Mouse (Mus musculus): ENCODE results near the gene Rps11. TPM values are rescaled to one million over a fixed set of nuclear protein-coding genes. Genes with fewer than 3 reads are reported as not detected.
A peak's percentile ranks its signal among the peaks of the same experiment; 100 is the strongest.

The Rps11 gene
- polyA plus RNA-seq, 1 experiment from 2014 or later, result 1,389 TPM

DNA sequence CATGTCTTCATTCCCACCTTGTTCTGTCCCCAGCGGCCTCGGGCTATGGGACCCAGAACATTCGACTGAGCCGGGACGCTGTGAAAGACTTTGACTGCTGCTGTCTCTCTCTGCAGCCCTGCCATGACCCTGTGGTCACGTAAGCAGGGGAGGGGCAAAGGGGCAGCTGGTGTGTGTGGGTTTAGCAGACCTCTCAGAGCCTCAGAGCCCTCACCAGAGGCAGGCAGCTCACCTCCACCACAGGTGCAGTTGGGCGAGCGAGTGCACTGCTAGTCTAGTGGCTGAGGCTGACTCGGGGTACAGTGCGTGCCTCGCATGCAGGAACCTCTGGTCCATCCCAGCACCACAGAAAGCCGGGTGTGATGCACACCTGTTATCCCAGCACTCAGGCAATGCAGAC is 50.3 kb downstream of the Rps11 start:
- Histone ChIP-seq H3K4me1 (replicated peaks; ENCODE audit: control insufficient read depth, insufficient read depth, low read length) (no peaks in the 10 kb centered on the region), H3K9me3 (ENCODE audit: control insufficient read depth, low read length) (no peaks in the 10 kb centered on the region), H3K27ac (ENCODE audit: low read depth, low read length) (no peak overlapping the region), H3K36me3 (ENCODE audit: control insufficient read depth, insufficient read depth, low read length) (0 out of 2 replicates have a peak, but pooled peaks cover 2% of the 10 kb centered on the region), H3K27me3 (ENCODE audit: control insufficient read depth, insufficient read depth, low read length) (no peaks in the 10 kb centered on the region), H3K4me2 (replicated peaks; ENCODE audit: low read depth, low read length) (no peak overlapping the region), H3K9ac (ENCODE audit: low read depth, low read length) (no peak overlapping the region), H3K4me3 (ENCODE audit: low read depth, low read length) (no peak overlapping the region)
- DNase-seq (ENCODE audit: low spot score) (no peak), ATAC-seq (ENCODE audit: low FRiP score) (no peak)
- 91% methylated on average over 12 of the region's 12 CpGs for WGBS

DNA sequence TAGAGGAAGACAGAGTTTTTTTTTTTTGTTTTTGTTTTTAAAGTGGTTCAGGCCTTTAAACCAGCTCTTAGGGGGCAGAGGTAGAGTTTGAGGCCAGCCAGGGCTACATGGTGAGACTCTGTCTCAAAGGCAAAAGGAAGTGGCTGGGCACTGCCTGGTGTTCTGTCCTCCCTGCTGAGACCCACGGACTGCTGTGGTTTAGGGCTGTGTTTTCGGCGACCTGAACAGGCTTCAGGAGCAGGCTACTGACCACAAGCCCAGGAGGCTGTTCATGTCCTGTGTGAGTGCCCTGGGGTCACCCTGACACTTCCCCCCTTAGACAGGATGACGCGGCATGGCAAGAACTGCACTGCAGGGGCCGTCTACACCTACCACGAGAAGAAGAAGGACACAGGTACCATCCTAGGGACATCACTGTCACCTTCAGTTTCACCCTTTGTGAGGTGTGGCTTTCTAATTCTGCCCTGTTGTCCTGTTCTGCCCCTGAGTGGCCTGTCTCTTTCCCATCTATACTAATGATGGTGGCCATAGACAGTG is 51.0 kb downstream of the Rps11 start:
- no peaks in the 10 kb centered on the region for H3K9me3 ChIP-seq (ENCODE audit: control insufficient read depth, low read length)
- 79% methylated on average over 7 of the region's 7 CpGs for WGBS
- no peak overlapping the region for H3K4me3 ChIP-seq (ENCODE audit: low read depth, low read length)
- no peaks in the 10 kb centered on the region for H3K4me1 ChIP-seq (replicated peaks; ENCODE audit: control insufficient read depth, insufficient read depth, low read length)
- no peak overlapping the region for H3K4me2 ChIP-seq (replicated peaks; ENCODE audit: low read depth, low read length)
- no peak overlapping the region for H3K9ac ChIP-seq (ENCODE audit: low read depth, low read length)
- 0 out of 2 replicates have a peak, but pooled peaks cover 2% of the 10 kb centered on the region for H3K36me3 ChIP-seq (ENCODE audit: control insufficient read depth, insufficient read depth, low read length)
- no peak overlapping the region for H3K27ac ChIP-seq (ENCODE audit: low read depth, low read length)
- no peaks in the 10 kb centered on the region for H3K27me3 ChIP-seq (ENCODE audit: control insufficient read depth, insufficient read depth, low read length)
- ATAC-seq (ENCODE audit: low FRiP score), result no peak
- DNase-seq (ENCODE audit: low spot score), result no peak

MicroRNAs encoded within 50 kb of the gene (microRNA counts, 519-probe panel; counts per million panel counts)
- microRNA mmu-miR-150, result 1,684 counts per million, percentile 3 among the panel's probes with 10 or more counts

Other genes with a start within 250 kb of the Rps11 start
- gene Med25, start 231.7 kb downstream of the Rps11 start, polyA plus RNA-seq (2014; fragmentation: Nextera tagmentation; extraction: Ambion mirVana), result 72.7 and 76.2 TPM in 2 replicates
- gene Fuz, start 228.4 kb downstream of the Rps11 start, polyA plus RNA-seq (2014; fragmentation: Nextera tagmentation; extraction: Ambion mirVana), result 13.9 and 18.7 TPM in 2 replicates
- 82.7 and 85.0 TPM in 2 replicates for gene Ap2a1, start 194.9 kb downstream of the Rps11 start, polyA plus RNA-seq (2014; fragmentation: Nextera tagmentation; extraction: Ambion mirVana)
- 0.09 and 0.14 TPM in 2 replicates for gene Tsks, start 181.2 kb downstream of the Rps11 start, polyA plus RNA-seq (2014; fragmentation: Nextera tagmentation; extraction: Ambion mirVana)
- 23.4 and 23.5 TPM in 2 replicates for gene Cpt1c, start 149.6 kb downstream of the Rps11 start, polyA plus RNA-seq (2014; fragmentation: Nextera tagmentation; extraction: Ambion mirVana)
- 249 and 259 TPM in 2 replicates for gene Prmt1, start 137.9 kb downstream of the Rps11 start, polyA plus RNA-seq (2014; fragmentation: Nextera tagmentation; extraction: Ambion mirVana)
- 59.6 and 63.9 TPM in 2 replicates for gene Irf3, start 126.8 kb downstream of the Rps11 start, polyA plus RNA-seq (2014; fragmentation: Nextera tagmentation; extraction: Ambion mirVana)
- gene Bcl2l12, start 125.7 kb downstream of the Rps11 start, polyA plus RNA-seq (2014; fragmentation: Nextera tagmentation; extraction: Ambion mirVana), result 54.2 and 56.8 TPM in 2 replicates
- 44.0 and 49.6 TPM in 2 replicates for gene Scaf1, start 108.1 kb downstream of the Rps11 start, polyA plus RNA-seq (2014; fragmentation: Nextera tagmentation; extraction: Ambion mirVana)
- 21.2 and 21.6 TPM in 2 replicates for gene Rras, start 106.5 kb downstream of the Rps11 start, polyA plus RNA-seq (2014; fragmentation: Nextera tagmentation; extraction: Ambion mirVana)
- gene Prr12, start 71.6 kb downstream of the Rps11 start, polyA plus RNA-seq (2014; fragmentation: Nextera tagmentation; extraction: Ambion mirVana), result 13.0 and 16.0 TPM in 2 replicates
- 58.2 and 62.7 TPM in 2 replicates for gene Nosip, start 62.0 kb downstream of the Rps11 start, polyA plus RNA-seq (2014; fragmentation: Nextera tagmentation; extraction: Ambion mirVana)
- gene Prrg2, start 61.8 kb downstream of the Rps11 start, polyA plus RNA-seq (2014; fragmentation: Nextera tagmentation; extraction: Ambion mirVana), result 15.7 and 17.1 TPM in 2 replicates
- 134 and 149 TPM in 2 replicates for gene Rcn3, start 32.2 kb downstream of the Rps11 start, polyA plus RNA-seq (2014; fragmentation: Nextera tagmentation; extraction: Ambion mirVana)
- 12.9 and 13.2 TPM in 2 replicates for gene Fcgrt, start 20.6 kb downstream of the Rps11 start, polyA plus RNA-seq (2014; fragmentation: Nextera tagmentation; extraction: Ambion mirVana)
- gene Rpl13a, start 4.3 kb upstream of the Rps11 start, polyA plus RNA-seq (2014; fragmentation: Nextera tagmentation; extraction: Ambion mirVana), result 1,145 and 1,168 TPM in 2 replicates
- 0.47 TPM in 1 of 2 replicates, not detected in the other for gene Gm45713, start 11.8 kb upstream of the Rps11 start, polyA plus RNA-seq (2014; fragmentation: Nextera tagmentation; extraction: Ambion mirVana)
- 1.5 and 1.6 TPM in 2 replicates for gene Flt3l, start 12.0 kb upstream of the Rps11 start, polyA plus RNA-seq (2014; fragmentation: Nextera tagmentation; extraction: Ambion mirVana)
- gene Pih1d1, start 29.9 kb upstream of the Rps11 start, polyA plus RNA-seq (2014; fragmentation: Nextera tagmentation; extraction: Ambion mirVana), result 105 TPM in 2 replicates
- 20.8 and 28.6 TPM in 2 replicates for gene Aldh16a1, start 30.1 kb upstream of the Rps11 start, polyA plus RNA-seq (2014; fragmentation: Nextera tagmentation; extraction: Ambion mirVana)
- 0.51 and 1.1 TPM in 2 replicates for gene Slc17a7, start 39.5 kb upstream of the Rps11 start, polyA plus RNA-seq (2014; fragmentation: Nextera tagmentation; extraction: Ambion mirVana)
- not detected in 2 replicates for gene Gfy, start 55.1 kb upstream of the Rps11 start, polyA plus RNA-seq (2014; fragmentation: Nextera tagmentation; extraction: Ambion mirVana)
- gene Pth2, start 56.6 kb upstream of the Rps11 start, polyA plus RNA-seq (2014; fragmentation: Nextera tagmentation; extraction: Ambion mirVana), result not detected in 2 replicates
- gene Ccdc155, start 80.5 kb upstream of the Rps11 start, polyA plus RNA-seq (2014; fragmentation: Nextera tagmentation; extraction: Ambion mirVana), result 0.31 and 0.40 TPM in 2 replicates
- 1.6 and 1.7 TPM in 2 replicates for gene Dkkl1, start 87.7 kb upstream of the Rps11 start, polyA plus RNA-seq (2014; fragmentation: Nextera tagmentation; extraction: Ambion mirVana)
- 229 and 242 TPM in 2 replicates for gene Tead2, start 91.3 kb upstream of the Rps11 start, polyA plus RNA-seq (2014; fragmentation: Nextera tagmentation; extraction: Ambion mirVana)
- 1.1 and 2.5 TPM in 2 replicates for gene Cd37, start 114.7 kb upstream of the Rps11 start, polyA plus RNA-seq (2014; fragmentation: Nextera tagmentation; extraction: Ambion mirVana)
- 0.14 and 0.32 TPM in 2 replicates for gene Slc6a16, start 116.6 kb upstream of the Rps11 start, polyA plus RNA-seq (2014; fragmentation: Nextera tagmentation; extraction: Ambion mirVana)
- not detected in 2 replicates for gene Slc6a21, start 153.1 kb upstream of the Rps11 start, polyA plus RNA-seq (2014; fragmentation: Nextera tagmentation; extraction: Ambion mirVana)
- 5.2 and 6.9 TPM in 2 replicates for gene Trpm4, start 209.3 kb upstream of the Rps11 start, polyA plus RNA-seq (2014; fragmentation: Nextera tagmentation; extraction: Ambion mirVana)
- 0.68 and 0.77 TPM in 2 replicates for gene Hrc, start 210.9 kb upstream of the Rps11 start, polyA plus RNA-seq (2014; fragmentation: Nextera tagmentation; extraction: Ambion mirVana)
- gene Ppfia3, start 242.6 kb upstream of the Rps11 start, polyA plus RNA-seq (2014; fragmentation: Nextera tagmentation; extraction: Ambion mirVana), result 8.2 and 9.5 TPM in 2 replicates
- 0.92 and 1.7 TPM in 2 replicates for gene Lin7b, start 246.1 kb upstream of the Rps11 start, polyA plus RNA-seq (2014; fragmentation: Nextera tagmentation; extraction: Ambion mirVana)

All from hindbrain, embryonic 11.5 days (tissue).